In the genomic region with DNA sequence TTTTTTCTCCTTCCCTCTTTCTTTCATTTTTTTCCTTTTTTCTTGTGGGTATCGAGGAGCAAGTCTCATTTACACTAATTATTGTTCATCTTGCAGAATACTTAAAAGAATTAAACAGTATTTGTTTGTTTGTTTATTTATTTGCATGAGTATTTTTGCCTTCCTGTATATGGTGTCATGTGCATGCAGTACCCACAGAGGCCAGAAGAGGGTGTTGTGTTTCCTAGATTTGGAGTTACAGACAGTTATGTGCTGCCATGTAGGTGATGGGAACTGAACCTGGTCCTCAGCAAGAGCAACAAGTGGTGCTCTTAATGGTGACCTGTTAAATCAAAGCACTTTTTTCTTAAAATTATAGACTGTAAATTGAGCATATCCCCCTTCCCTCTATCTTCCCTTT, we compare ENCODE assay signal across 16 mouse cellular contexts. TPM values are rescaled to one million over a fixed set of nuclear protein-coding genes. Genes with fewer than 3 reads are reported as not detected.
DNase-seq lines count a peak whose midpoint lies in the region; TF ChIP-seq lines count a peak whose summit lies in the region.
"Had no signal": no experiment of that assay in that cellular context is flagged by ENCODE, and none has a peak within 500 bp of the region (broad histone marks: within the 10 kb centered on the region; RNA-seq: fewer than 3 reads in every experiment).

No protein-coding gene starts in this region.

- intact Hi-C loops in left cerebral cortex, adult 2 months (cut with DNase I): loop anchor here (2.0 kb wide), 1 partner anchor 53 kb away; the partner anchor contains the start of gene Ints1

- TF ChIP-seq CTCF in left cerebral cortex, adult 2 months (IDR thresholded peaks at IDR 0.05): peak; percentile 48
- 0 out of 2 replicates have a peak, but pooled peaks have one; percentile 12 for TF ChIP-seq CTCF in cortical plate, adult 2 months (IDR thresholded peaks at IDR 0.05; ENCODE audit: extremely low read depth, insufficient read depth, low read length)

- no peak for DNase-seq in left cerebral cortex, adult 2 months (ENCODE audit: extremely low spot score in 1 of 2, low spot score in 2 of 2)
- no peak for DNase-seq in left cerebral cortex, adult 9 months (ENCODE audit: low spot score in 2 of 2)
- peak; percentile 48 for DNase-seq in 416B (ENCODE audit: low read depth)
- DNase-seq in B cell, adult 2 months: peak; percentile 59 to 62
- no peak for DNase-seq in frontal cortex, postnatal 36 days (ENCODE audit: low spot score in 2 of 2)
- no peak for DNase-seq in kidney, adult 8-10 months
- DNase-seq: gastrocnemius, postnatal 10 days; lung, adult 2 months had no signal

- no peak overlapping the region for H3K27ac ChIP-seq in left cerebral cortex, adult 2 months
- no peak overlapping the region for H3K27ac ChIP-seq in cortical plate, adult 2 months (ENCODE audit: insufficient read depth, low read length)
- H3K27ac ChIP-seq: heart, embryonic 13.5 days had no signal

- no peak overlapping the region for H3K4me3 ChIP-seq in left cerebral cortex, adult 2 months
- no peak overlapping the region for H3K4me3 ChIP-seq in cortical plate, adult 2 months (ENCODE audit: insufficient read depth, low read length)

- peaks cover 4% of the 10 kb centered on the region for H3K4me1 ChIP-seq in cortical plate, adult 2 months (ENCODE audit: control insufficient read depth, insufficient read depth, low read length)

- no peak for TF ChIP-seq POLR2A in cortical plate, adult 2 months (IDR thresholded peaks at IDR 0.05; ENCODE audit: extremely low read depth, insufficient read depth, low read length)

RNA-seq across cellular contexts. Expression of gene Psmg3, which starts 0.9 kb away (rescaled TPM):
- total RNA-seq in left cerebral cortex, adult 2 months (2021): 10 to 100 TPM; 18.0 to 20.3 TPM
- 30.5 and 32.9 TPM in 2 replicates for polyA plus RNA-seq in cortical plate, adult 2 months (2012; rRNA removed)

RNA-seq across cellular contexts. Expression of gene Gm26938, which starts 1.4 kb away (rescaled TPM):
- not detected for total RNA-seq in left cerebral cortex, adult 2 months (2021)
- polyA plus RNA-seq in cortical plate, adult 2 months (2012; rRNA removed): not detected in 2 replicates
- total RNA-seq: adrenal gland, postnatal 4 days; gastrocnemius, postnatal 10 days; left cerebral cortex, postnatal 14 days had no signal
- polyA plus RNA-seq: embryonic facial prominence, embryonic 10.5 days; heart, embryonic 13.5 days; hindbrain, embryonic 16.5 days; large intestine, adult 2 months; lung, adult 2 months; midbrain, embryonic 16.5 days had no signal

RNA-seq across cellular contexts. Expression of gene Tmem184a, which starts 7.9 kb away (rescaled TPM):
- total RNA-seq in left cerebral cortex, adult 2 months (2021): under 1 TPM; 0.58 to 0.63 TPM
- 0.04 and 0.21 TPM in 2 replicates for polyA plus RNA-seq in cortical plate, adult 2 months (2012; rRNA removed)

RNA-seq across cellular contexts. Expression of gene Mafk, which starts 36.3 kb away (rescaled TPM):
- total RNA-seq in left cerebral cortex, adult 2 months (2021): 10 to 100 TPM in 1 of 2 experiments, 1 to 10 TPM in 1; 8.9 to 11.5 TPM
- 7.6 and 7.9 TPM in 2 replicates for polyA plus RNA-seq in cortical plate, adult 2 months (2012; rRNA removed)

RNA-seq across cellular contexts. Expression of gene Ints1, which starts 52.1 kb away (rescaled TPM):
- total RNA-seq in left cerebral cortex, adult 2 months (2021): 100 to 1,000 TPM in 1 of 2 experiments, 10 to 100 TPM in 1; 91.9 to 102 TPM
- 66.5 and 68.5 TPM in 2 replicates for polyA plus RNA-seq in cortical plate, adult 2 months (2012; rRNA removed)

Comparison
In these comparisons a context has a peak if more than half of its experiments do, and no peak if none do; other contexts are left out.
1. DNase-seq: peak in 416B (single experiment) and B cell, adult 2 months (2 of 2); none in left cerebral cortex, adult 2 months (0 of 2), left cerebral cortex, adult 9 months (0 of 2), frontal cortex, postnatal 36 days (0 of 2) and kidney, adult 8-10 months (0 of 2).